Mouse (Mus musculus): ENCODE measurements around the gene Ltbp1.
A peak's percentile ranks its signal among the peaks of the same experiment; 100 is the strongest.

The Ltbp1 gene

DNA sequence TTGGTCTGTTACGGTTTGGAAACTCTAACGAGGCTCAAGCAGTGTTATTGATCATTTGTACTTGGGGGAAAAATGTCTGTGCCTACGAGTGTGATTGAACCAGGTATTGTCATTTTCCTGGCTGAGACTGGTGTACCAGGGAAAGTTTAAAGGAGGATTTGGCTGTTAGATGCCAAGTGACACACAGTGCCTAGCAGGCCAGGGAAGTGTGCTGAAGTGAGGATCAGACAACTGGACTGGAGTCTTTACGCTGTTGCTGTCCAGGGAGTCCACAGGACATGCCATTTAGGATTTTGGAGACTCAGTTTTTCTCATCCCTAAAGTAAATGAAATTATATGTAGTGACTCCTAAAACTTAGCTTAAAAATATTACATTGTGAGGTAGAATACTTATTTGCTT, 174.9 kb downstream of the Ltbp1 start:
- DNase-seq, result no peak

DNA sequence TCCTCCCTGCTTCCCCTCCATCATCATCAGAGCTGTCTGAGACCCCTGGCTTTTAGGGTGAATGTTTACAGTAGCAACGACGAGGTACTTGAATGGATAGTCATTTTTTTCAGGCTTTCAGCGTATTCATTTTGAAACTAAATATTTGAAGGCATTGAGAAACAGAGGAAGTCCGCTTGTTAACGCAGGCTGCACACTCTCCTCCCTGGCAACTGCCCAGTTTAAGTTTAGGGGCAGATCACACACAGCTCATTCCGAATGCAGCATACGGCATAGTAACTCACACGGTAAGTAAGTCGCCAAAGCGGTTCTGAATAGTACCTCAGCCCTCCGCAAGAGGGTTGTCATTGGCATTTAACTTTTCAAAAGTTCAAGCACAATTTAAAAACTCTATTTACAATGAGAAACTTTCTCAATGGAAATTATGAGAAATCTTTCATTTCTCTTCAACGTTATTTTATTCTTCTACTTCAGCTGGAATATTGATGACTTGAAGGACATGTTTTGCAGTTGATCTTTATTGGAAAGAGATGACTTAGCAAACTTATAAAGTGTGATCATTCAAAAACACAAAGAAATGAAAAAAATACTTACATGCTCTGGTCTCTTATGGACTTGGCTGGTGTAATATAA, 175.7 kb downstream of the Ltbp1 start:
- no peak for DNase-seq

DNA sequence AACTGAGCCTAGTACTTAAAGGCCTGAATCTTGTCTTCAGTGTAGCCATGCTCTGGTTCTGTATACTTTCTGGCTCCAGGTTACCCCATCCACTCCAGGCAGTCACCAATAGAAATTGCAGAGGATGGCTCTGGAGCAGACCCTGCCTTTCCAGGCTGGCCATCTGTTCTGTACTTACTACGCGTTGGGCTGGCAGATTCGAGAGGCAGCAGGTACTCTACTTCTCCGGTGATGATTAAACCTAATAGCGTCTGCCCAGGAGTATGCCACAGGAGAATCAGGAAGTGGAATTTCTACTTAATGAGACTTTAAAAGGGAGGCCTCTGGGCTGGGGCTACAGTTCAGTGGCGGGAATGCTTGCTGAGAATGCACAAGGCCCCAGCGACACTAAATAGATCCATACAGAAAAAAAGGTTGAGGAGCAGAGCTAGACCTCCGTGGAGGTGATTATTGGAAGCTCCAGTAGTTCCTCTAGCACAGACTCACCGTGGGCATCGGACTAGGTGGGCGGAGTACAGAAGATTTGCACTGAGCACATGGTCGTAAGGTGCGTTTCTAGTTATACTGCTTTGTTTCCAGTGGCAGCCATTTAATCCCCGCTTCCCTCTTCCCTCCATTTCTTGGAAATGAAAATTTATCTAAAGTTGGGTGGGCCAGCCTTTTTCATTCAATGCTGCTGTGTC, 177.1 kb downstream of the Ltbp1 start:
- DNase-seq, result no peak

DNA sequence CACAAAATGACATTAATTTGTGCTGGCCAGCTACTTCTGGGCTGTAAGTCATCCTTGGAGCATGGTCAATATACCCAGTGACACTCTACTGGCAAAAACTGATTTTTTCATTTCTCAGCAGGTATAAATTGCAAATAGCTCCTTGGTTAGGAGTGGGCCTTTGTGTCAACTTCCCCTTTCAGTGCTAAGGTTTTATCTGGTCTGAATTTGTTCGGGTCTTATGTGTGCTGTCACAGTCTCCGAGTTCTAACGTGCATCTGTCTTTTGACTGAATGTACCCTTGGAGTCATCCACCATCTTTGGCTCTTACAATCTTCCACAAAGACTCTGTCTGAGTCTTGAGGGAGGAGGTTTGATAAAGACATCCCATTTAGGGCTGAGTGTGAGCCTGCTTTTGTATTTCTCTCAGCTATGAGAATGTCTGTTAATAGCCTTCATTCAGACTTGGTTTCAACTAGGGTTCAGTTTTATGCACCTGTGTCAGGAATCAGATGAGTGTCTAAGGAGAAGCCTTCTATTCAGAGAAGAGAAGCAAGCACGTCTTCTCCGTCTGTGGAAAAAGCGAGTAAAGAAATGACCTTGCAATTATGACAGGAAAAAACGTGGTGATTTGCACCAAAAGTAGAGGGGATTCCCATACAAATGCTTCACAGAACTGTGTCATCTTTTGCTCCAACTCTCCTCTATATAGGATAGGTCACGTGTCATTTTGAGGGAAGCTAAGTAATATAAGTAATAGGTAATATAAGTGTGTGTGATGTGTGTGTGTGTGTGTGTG, 181.6 kb downstream of the Ltbp1 start:
- DNase-seq, result no peak

DNA sequence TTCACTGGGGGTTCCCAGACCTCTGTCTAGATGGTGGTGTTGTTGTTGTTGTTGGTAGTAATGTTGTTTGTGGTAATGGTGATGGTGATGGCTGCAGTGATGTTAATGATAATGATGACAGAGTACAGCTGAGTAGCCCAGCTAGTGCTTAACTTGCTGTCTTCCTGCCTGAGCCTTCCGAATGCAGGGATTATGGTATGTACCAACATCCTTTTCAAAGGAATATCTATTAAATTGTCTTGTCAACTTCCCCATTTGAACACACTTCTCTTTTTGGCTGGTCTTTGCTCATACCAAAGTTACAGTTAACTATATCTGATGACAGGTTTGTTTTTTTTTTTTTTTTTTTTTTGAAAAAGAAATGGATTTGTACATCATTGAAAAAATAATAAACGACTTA, 191.6 kb downstream of the Ltbp1 start:
- DNase-seq, result no peak

DNA sequence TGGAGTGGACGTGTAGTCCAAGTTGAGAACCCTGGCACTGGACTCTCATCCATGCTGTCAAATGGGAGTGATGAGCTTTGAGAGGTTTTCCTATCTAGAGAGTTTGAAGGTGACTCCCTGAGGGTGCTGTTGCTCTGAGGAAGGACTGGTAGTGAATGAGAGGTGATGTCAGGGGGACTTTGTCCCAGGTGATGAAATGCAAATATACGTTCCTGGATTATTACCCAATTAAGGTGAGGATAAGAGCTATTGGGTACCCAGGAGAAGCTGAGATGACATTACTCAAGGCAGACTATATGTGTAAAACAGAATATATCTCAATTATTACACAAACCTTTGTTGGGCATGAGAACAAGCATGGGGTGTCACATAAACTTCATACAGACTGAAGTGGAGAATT, 193.4 kb downstream of the Ltbp1 start:
- DNase-seq, result no peak

DNA sequence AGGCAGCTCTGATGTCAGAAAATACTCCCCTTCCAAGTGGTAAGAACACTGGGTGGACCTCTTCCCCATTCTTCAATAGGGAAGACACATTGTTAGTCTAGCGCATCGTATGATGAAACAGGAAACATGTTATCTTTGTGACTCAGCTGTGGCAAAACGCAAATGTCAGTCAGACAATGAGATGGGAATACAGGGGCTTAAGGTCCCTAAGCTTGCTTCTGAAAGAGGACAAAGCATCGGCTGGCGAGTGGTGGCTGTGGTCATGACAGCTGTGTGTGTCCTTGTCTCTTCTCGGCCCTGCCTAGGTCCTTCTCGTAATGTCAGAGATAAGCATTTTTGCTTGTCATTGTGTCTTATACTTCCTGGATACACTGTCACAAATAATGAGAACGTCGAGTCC, 194.3 kb downstream of the Ltbp1 start:
- DNase-seq, result no peak

DNA sequence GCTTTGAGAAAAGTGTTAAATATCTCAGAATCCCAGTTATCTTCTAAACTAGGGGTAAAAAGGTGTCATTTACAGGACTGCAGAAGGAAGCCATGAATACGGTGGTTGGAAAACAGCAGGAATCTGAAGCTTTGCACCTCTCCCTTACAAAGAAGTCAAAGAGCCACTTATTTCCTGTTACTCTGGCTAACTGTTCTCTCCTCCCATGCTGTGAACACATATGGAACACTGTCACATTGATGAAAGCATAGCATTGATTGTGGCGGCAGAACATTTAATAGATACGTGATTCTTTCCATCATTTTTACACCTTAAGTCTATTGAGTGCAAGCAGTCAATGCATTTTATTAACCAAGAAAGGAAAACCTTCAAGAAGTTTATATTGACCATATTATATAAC, 196.9 kb downstream of the Ltbp1 start:
- DNase-seq, result no peak

DNA sequence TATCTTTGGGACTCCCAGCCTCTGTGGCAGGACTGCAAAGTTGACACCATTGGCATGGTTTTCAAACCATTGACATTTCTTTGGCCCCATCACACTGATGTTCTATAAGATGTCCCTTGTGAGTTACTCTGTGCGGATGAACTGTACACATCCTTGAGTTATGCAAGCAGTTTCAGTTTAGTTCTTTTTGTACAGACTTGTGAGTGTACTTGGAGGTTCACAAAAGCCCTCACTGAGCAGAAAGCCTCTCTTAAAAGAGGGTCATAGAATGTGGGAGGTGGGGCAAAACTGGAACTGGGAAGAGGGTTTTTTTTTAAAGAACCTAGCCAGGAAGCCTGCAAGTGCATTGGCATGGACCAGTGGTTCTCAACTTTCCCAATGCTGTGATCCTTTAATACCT, 198.7 kb downstream of the Ltbp1 start:
- no peak for DNase-seq

DNA sequence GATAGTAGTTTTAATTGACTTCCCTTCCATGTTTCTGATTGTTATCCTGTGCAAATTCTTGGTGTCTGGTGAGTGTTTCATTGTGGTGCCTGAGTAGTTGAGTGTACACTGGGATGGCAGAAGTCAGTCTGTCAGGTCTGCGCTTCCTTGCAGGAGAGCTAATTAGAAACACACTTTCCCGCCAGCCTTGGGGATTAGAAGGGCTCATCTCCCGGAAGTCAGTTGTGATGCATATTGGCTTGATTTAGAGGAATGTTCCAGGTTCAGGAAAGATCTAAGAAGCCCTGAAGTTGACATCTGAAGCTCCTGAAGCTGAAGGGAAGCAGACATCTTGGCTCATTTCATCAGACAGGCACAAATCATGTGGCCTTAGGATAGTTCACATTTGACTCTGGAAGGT, 200.9 kb downstream of the Ltbp1 start:
- peak in 1 of 2 experiments; percentile 12 for DNase-seq

DNA sequence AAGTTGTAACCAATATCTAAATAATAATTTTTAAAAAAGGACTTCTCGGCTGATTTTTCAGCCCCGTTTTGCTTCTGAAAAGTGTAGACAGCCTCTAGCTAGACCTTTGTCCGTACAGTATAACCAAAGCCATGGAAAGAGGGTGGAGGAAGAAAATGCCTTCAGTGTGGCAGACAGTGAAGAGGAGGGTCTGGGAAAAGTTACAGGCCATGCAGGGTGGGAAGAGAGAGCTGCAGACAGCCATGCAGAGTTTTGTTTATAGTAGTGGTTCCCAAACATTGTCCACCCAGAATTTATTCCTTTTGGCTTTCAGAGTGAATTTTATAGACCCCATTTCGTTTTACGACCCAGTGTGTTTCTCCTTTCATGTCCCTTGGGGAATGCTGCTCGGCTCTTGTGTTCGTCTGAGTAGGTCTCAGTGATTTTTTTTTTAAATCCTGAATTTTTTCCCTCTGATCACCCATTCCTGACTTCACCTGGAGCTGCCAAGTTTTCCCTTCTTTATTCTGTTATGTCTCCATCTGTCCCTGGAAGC, 202.9 kb downstream of the Ltbp1 start:
- DNase-seq, result peak in 1 of 2 experiments; percentile 11

DNA sequence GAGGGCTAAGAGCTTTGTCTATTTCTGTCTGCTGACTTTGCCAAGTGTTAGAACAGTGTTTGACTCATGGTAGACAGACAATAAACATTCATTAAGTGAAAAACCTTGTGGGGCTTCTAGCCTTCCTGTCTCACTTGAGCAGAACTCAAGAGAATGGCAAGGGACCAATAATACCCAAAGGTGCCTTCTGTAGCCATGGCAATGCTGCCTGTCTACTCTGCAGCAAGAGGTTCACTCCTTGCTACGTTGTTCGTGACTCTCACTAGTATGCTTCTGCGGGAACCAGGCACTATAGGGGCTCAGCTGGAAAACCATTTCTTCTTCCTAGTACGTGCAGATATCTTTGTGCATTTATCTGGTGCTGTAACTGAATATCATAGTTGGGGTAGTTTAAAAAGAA, 205.2 kb downstream of the Ltbp1 start:
- DNase-seq, result no peak

DNA sequence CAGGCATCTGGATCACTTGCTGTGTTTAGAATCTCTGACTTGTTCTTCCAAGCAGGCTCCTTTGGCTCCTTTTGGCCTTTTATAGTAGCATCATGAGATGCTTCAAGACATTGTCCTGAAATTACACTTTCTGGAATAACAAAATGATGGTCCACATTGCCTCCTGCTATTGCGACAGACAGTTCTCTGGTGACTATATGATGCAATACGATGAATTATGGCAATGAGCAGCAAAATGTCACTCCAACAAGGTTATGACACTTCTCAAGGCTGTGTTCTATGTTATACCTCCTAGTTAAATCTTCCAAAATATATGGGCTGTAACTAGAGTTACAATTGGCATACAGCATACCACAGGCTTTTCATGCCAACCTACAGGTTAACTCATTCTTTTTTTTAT, 211.0 kb downstream of the Ltbp1 start:
- DNase-seq, result no peak

DNA sequence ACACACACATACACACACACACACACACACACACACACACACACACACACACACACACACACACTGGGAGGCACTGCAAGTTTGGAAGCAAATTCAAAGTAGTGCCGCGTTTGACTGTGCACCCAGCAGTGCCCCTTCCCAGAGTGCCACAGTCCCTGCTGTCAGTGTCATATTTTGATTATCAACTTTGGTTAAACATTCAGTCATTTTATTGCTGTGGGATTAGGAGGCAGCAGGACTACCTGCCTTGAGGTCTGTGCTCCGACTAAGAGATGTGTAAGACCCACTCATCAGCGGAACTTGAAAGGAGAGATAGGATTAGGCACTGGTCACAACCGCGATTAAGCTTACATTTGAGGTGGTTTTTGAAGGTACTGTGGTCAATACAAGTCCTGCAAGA, 213.3 kb downstream of the Ltbp1 start:
- DNase-seq, result no peak

DNA sequence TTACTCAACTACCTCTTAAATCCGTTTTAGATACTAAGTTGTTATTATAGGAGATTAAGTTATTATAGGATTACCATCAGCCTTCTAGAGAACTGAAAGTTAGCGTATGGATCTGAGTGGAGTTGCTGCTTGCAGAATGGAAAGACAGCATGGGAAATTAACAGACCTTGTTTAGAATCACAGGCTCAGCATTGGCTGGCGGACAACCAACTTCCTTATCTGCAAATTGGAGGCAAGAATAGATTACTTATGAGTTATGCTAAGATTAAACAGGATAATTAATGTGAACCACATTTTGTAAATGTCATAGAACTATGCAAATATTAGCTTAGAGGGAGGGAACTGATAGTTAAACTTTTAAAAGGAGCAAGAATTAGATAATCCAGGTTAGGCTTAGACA, 223.0 kb downstream of the Ltbp1 start:
- DNase-seq, result peak; percentile 51 to 53

DNA sequence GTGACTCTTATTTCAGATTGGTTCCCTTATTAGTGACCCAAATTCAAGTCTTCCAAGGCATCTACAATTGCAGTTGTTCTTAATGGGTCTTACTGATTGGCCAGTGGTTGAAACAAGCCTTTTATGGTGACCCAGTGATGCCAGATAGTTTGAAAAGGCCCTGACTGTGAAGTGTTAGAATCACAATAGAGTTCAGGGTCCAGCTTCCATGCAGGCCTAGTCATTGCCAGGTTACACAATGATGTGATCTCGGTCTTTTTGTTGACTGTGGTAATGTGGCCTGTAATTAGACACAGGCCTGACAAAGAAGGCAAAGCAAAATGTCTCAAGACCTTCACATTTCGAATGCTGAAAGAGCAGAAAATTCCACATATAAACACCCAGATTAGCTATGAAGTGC, 227.8 kb downstream of the Ltbp1 start:
- no peak for DNase-seq

DNA sequence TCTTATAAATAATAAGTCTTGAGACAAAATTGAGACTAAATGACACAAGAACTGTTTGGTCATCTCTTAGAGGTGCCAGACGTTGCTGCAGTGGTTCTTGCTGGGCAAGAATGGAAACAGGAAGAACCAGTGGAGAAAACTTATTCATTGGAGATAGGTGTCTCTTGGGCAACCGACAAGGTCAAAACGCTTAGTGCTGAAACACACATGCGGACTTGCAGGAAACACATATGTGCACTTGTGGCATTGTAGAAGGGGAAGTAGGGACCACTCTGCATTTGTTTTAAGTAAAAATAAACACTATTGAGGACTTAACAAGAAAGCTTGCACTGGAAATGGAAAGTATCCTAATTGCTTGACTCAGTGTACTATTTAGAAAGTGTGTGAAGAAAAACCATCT, 228.6 kb downstream of the Ltbp1 start:
- DNase-seq, result no peak

DNA sequence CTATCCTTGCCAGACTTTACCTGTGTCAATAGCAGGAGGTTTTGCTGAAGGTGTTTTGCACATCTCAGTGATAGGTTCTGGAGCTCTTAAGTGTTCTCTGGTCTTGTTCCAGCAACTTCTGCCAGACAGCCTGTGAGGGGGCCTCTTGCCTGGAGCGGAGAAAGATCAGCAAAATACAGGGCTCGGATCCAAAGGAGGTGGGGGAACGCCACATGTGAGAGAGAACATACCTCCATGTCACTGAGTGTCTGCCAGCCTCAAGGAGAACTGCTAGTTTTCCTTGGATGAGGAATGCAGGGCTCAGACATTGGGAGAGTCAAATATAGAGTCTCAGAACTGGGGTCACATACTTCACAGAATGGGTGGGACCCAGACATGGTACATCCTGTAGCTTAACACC, 230.4 kb downstream of the Ltbp1 start:
- peak in 1 of 2 experiments; percentile 5 for DNase-seq

DNA sequence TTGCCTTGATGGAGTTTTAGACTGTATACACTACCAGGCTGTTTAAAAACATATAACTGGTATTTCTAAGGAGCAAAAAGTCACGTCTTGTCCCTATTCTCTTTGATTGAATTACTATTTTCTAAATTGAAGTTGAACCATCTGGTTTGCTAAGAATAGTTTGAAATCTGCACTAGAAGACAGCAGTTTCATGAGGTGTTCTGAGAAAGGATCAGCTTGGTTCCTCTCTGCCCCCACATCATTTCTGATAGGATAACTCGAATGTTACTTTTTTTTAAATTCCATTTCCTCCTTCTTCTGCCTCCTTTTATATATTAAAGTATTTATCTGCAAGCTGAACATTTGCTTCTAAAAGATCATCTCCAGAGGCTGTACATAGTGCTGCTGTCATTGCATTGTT, 231.2 kb downstream of the Ltbp1 start:
- DNase-seq, result no peak

DNA sequence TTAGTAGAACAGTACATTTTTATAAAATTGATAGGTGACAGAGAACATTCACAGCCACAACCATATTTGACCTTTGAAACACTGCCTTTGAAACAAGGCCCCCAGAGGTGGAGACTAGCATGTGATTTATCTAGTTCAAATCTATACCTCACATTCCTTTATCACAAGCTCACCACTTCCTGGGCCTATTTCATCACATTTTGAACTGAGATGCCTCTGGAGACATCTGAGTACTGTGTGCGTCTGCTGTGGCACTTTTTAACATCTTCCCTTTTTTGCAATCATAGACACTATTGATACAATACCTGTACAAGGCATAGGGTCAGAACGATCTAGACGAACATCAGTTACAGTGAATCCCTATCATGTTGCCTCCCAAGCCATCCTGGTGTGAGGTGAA, 232.1 kb downstream of the Ltbp1 start:
- no peak for DNase-seq

DNA sequence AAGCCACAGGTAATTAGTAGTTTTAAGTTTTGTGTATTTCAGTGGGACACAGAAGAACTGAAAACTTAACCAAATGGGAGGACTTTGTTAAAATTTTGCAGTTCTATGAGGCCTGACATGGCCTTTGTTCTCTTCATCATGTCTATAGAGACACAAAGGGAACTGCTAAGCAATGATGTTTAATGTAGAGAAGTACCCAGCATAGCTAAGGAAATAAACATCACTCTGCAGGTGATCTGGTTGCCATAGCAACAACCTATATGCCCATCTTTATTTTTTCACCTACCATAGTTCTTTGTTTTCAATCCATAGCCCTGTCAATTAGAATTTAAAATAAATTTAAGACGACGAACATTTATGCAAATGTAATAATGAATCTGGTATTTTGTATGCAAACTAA, 233.3 kb downstream of the Ltbp1 start:
- no peak for DNase-seq

DNA sequence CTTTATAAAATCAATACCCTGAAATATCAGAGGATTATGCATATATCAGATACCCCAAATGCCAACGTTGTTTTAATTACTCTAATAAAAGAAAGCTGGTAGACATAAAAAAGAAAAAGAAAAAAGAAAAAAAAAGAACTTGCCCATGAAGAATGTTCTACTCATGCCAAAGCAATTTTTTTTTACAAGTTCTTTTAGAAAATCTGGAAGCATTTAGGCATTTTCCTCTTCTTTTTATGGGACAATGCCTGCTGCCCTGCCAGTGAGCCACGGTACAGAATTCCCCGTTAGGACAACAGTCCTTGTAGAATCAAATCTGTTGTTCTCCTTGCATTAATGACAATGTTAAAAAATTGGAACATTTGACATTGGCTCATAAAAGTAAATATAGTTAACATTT, 234.2 kb downstream of the Ltbp1 start:
- no peak for DNase-seq

DNA sequence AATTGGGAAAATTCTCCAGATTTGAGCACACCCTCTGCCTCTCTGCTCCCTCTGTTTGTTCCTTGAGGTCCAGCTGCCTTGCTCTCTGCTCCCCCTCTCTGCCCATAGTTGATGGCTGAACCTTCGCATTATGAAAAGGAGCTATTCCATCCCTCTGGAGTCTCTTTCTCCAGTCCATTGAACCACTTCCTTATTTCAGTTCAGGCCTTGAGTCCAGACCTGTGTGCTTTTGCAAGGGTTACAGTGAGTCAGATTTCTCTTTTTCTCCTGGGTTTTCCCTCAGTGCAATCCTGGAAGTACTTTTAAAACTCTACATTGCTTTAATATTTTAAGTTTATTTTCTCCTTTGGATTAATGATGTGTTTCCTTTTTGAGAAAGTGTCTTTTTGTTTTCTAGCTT, 236.7 kb downstream of the Ltbp1 start:
- DNase-seq, result no peak

DNA sequence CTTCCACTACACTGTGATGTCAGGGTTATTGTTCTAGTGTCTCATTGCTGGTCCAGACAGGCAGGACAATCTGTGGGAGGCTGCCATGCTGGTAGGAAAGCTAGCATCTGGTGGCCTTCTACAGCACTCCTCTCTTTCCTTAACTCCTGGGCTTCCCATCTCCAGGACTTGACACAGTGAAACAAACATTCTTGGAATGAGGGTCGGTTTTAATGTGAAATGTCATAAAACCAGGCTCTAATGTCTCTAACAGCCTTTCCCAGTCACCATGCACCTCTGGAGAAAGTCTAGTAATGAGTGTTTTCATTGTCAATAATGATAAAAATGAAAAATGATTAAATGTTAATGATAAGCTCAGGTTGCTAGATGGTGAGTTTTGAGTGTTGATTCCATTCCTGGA, 237.9 kb downstream of the Ltbp1 start:
- DNase-seq, result no peak
